Mouse (Mus musculus): ENCODE measurements around the gene Zdhhc25. TPM values are rescaled to one million over a fixed set of nuclear protein-coding genes. Genes with fewer than 3 reads are reported as not detected.

Zdhhc25 gene
- polyA plus RNA-seq (2015; fragmentation: Nextera tagmentation; extraction: Ambion mirVana) = not detected in 2 replicates

DNA sequence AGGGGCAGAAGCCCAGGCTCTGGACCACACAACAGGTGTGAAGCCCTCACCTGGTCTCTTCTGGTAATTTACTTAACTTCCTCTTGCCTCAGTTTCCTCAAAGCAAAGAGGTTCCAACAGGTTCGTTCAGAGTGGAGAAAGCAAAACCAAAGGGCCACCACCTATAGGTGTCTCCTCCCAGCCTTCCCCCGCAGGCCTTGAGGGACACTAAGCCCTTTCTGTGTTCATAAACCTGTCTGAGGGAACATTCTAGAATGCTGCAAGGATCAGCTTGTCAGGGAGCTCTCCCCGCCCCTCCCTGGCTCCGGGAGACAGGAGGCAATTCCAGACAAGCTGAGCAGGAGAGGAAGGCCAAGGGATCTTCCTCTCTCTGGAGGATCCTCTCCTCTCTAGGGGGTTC is at the start of gene Zdhhc25:
Gene Zdhhc25 (plus strand): TSS at position 301 of the 400 bp plus-strand sequence.
- no peak for ATAC-seq (ENCODE audit: low FRiP score, low TSS enrichment)
- no peaks in the 10 kb centered on the region for H3K9me3 ChIP-seq (ENCODE audit: low read length)
- no peak within 1 kb of the TSS for H3K9ac ChIP-seq (replicated peaks; ENCODE audit: low read length)
- no peaks in the 10 kb centered on the region for H3K27me3 ChIP-seq (ENCODE audit: insufficient read depth, low read length)
- H3K4me2 ChIP-seq (replicated peaks; ENCODE audit: low read depth, low read length) = no peak within 1 kb of the TSS
- H3K4me3 ChIP-seq (ENCODE audit: low read length) = no peak within 1 kb of the TSS
- H3K27ac ChIP-seq (ENCODE audit: low read length) = no peak within 1 kb of the TSS
- 81% methylated on average over 4 of the region's 4 CpGs for WGBS
- no peaks in the 10 kb centered on the region for H3K36me3 ChIP-seq (ENCODE audit: insufficient read depth, low read length)
- H3K4me1 ChIP-seq (ENCODE audit: insufficient read depth, low read length) = no peaks in the 10 kb centered on the region

DNA sequence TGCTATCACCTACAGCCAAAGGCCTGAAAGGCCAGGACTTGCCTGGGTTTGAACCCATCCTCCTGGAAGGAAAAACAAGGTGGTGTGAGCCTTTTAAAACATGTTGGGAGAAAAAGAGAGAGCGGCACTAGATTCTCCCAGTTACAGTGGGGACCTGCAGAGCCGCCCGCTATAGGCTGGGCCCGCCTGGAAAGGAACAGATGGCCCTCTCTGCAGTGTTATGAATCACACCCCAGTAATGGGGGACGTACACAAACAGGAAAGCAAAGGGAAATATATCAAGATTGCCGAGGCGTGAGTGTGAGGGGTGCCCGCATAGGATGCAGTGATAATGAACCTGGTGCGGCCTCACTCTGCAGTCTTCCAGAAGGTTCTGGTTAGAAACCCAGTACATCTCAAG is 47.2 kb upstream of the Zdhhc25 start:
- Histone ChIP-seq H3K27ac (ENCODE audit: low read length) (no peak overlapping the region), H3K9me3 (ENCODE audit: low read length) (no peaks in the 10 kb centered on the region), H3K27me3 (ENCODE audit: insufficient read depth, low read length) (no peaks in the 10 kb centered on the region), H3K4me3 (ENCODE audit: low read length) (no peak overlapping the region), H3K4me1 (ENCODE audit: insufficient read depth, low read length) (no peaks in the 10 kb centered on the region), H3K4me2 (replicated peaks; ENCODE audit: low read depth, low read length) (no peak overlapping the region), H3K9ac (replicated peaks; ENCODE audit: low read length) (no peak overlapping the region), H3K36me3 (ENCODE audit: insufficient read depth, low read length) (no peaks in the 10 kb centered on the region)
- WGBS = 78% methylated on average over 9 of the region's 9 CpGs
- ATAC-seq (ENCODE audit: low FRiP score, low TSS enrichment) = no peak

DNA sequence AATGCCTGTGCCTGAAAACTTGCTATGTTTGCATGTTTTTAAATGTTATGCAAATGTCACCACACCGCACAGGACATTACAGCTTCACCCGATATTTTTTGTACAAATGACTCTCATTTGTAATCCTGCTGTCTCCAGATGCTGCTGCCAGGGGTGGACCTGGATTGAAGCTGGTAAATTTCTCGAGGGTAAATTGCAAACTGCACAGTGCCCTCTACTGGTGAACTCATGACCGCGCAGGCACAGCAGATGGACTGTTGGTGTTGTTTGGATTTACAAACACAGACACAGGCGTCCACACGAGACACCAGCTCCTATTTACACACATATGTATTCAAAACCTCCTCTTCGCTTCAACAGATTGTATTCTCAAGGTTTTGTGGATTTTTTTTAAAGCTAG is 44.6 kb upstream of the Zdhhc25 start:
- no peaks in the 10 kb centered on the region for H3K9me3 ChIP-seq (ENCODE audit: low read length)
- H3K9ac ChIP-seq (replicated peaks; ENCODE audit: low read length) = no peak overlapping the region
- no peaks in the 10 kb centered on the region for H3K4me1 ChIP-seq (ENCODE audit: insufficient read depth, low read length)
- H3K4me3 ChIP-seq (ENCODE audit: low read length) = no peak overlapping the region
- no peak overlapping the region for H3K4me2 ChIP-seq (replicated peaks; ENCODE audit: low read depth, low read length)
- H3K27me3 ChIP-seq (ENCODE audit: insufficient read depth, low read length) = no peaks in the 10 kb centered on the region; the same call in 1 of the 2 replicates
- WGBS = 25% methylated on average over 8 of the region's 8 CpGs
- H3K27ac ChIP-seq (ENCODE audit: low read length) = no peak overlapping the region
- ATAC-seq (ENCODE audit: low FRiP score, low TSS enrichment) = no peak
- no peaks in the 10 kb centered on the region for H3K36me3 ChIP-seq (ENCODE audit: insufficient read depth, low read length)

DNA sequence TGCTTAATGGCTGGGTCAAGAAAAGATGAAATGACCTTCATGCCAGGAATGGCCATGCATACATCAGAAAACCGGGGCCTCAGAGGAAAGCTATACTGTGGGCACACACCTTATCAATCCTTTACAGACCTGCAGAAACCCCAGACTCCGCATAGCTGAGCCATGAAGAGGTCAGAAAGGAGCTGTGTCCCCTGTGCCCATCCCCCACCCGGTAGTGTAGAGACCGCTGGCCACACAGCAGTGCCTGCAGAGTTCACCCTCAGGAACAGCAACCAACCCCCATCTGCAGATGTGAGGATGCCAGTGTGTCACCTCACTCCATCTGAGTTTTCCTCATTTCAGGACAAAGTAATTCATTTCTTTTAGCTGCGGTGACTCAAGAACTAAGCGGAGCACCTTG is 39.5 kb upstream of the Zdhhc25 start:
- no peaks in the 10 kb centered on the region for H3K9me3 ChIP-seq (ENCODE audit: low read length)
- H3K9ac ChIP-seq (replicated peaks; ENCODE audit: low read length) = no peak overlapping the region
- H3K4me1 ChIP-seq (ENCODE audit: insufficient read depth, low read length) = no peaks in the 10 kb centered on the region
- ATAC-seq (ENCODE audit: low FRiP score, low TSS enrichment) = no peak
- 77% methylated on average over 6 of the region's 6 CpGs for WGBS
- H3K27ac ChIP-seq (ENCODE audit: low read length) = no peak overlapping the region
- H3K27me3 ChIP-seq (ENCODE audit: insufficient read depth, low read length) = no peaks in the 10 kb centered on the region; the same call in 1 of the 2 replicates
- no peak overlapping the region for H3K4me2 ChIP-seq (replicated peaks; ENCODE audit: low read depth, low read length)
- no peak overlapping the region for H3K4me3 ChIP-seq (ENCODE audit: low read length)
- no peaks in the 10 kb centered on the region for H3K36me3 ChIP-seq (ENCODE audit: insufficient read depth, low read length)

DNA sequence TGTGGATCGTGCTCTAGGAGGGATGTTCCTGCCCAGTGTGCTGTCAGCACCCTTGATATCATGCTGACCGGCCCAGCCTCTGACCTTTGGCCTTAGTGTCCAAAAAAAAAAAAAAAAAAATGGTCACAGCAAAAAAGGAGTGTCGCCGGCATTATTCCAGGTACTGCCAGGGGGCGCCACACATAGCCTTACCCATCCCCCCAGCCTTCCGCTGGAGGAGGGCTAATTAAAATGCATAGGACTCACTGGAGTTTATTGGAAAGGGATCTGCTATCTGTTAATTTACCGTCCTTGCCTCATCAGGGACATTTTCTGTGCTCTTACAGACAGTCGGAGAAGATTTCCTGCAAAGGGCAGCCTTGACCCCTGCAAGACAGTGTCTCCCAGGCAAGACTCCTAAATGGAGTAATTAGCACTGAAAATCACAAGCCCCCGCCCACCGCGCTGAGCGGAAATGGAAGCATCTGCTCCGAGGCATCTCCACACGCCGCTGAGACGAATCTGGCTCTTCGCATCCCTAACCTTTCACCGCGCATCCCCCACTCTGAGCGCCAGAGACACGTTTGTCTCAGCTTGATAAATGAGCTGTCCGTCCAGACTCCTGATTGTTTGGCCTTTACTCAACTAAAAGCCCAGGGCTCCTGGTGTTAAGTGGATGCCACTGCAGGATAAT is 38.9 kb upstream of the Zdhhc25 start:
- 9% methylated on average over 22 of the region's 22 CpGs for WGBS
- no peaks in the 10 kb centered on the region for H3K9me3 ChIP-seq (ENCODE audit: low read length)

DNA sequence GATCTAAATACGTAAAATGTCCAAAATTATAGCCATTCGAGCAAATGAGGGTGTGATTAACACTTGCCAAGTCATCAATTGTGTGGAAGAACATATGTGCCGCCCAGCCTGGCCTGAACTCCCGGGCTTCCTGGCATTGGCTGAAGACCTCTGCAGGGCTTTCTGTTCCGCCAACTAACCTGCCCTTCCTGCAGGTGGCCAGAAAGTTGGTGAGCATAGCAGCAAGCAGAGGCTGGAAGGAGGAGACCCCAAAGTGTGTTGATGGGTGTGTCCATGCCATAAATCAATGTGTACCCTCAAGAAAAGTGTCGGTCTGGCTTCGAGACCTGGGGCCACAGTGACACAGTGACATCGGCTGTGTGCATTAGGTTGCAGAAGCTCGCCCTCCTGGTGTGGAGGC is 34.8 kb upstream of the Zdhhc25 start:
- Histone ChIP-seq H3K9me3 (ENCODE audit: low read length) (no peaks in the 10 kb centered on the region), H3K4me1 (ENCODE audit: insufficient read depth, low read length) (no peaks in the 10 kb centered on the region), H3K27ac (ENCODE audit: low read length) (no peak overlapping the region), H3K27me3 (ENCODE audit: insufficient read depth, low read length) (no peaks in the 10 kb centered on the region; the same call in 1 of the 2 replicates), H3K9ac (replicated peaks; ENCODE audit: low read length) (no peak overlapping the region), H3K36me3 (ENCODE audit: insufficient read depth, low read length) (no peaks in the 10 kb centered on the region), H3K4me3 (ENCODE audit: low read length) (no peak overlapping the region), H3K4me2 (replicated peaks; ENCODE audit: low read depth, low read length) (no peak overlapping the region)
- WGBS = 83% methylated on average over 9 of the region's 9 CpGs
- ATAC-seq (ENCODE audit: low FRiP score, low TSS enrichment) = no peak

More for the DNA sequence above, 38.9 kb upstream of the Zdhhc25 start:
- H3K9ac ChIP-seq (replicated peaks; ENCODE audit: low read length) = no peak overlapping the region
- H3K4me1 ChIP-seq (ENCODE audit: insufficient read depth, low read length) = no peaks in the 10 kb centered on the region
- H3K27me3 ChIP-seq (ENCODE audit: insufficient read depth, low read length) = no peaks in the 10 kb centered on the region; the same call in 1 of the 2 replicates
- no peak overlapping the region for H3K4me3 ChIP-seq (ENCODE audit: low read length)
- no peaks in the 10 kb centered on the region for H3K36me3 ChIP-seq (ENCODE audit: insufficient read depth, low read length)
- peak overlapping the region; percentile 6; the same call in 1 of the 2 replicates for H3K4me2 ChIP-seq (replicated peaks; ENCODE audit: low read depth, low read length)
- no peak overlapping the region for H3K27ac ChIP-seq (ENCODE audit: low read length)
- no peak for ATAC-seq (ENCODE audit: low FRiP score, low TSS enrichment)

DNA sequence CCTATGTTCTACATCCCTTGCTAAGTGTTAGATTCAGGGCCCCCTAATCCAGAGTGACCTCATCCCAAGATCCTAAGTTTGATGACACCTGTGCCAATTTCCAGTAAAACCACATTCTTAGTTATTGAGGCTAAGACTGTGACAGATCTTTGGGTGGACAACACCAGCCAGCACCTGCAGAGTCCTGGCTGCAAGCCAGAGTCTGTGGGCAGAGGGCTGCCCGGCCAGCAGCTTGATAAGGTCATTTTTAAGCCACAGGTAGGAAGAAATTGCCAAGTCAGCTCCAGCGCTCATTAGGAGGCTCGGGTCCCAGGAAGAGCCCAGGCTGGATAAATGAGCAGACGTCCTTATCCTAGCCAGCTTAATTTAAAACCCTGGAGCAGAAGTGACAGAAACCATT is 34.3 kb upstream of the Zdhhc25 start:
- no peak for ATAC-seq (ENCODE audit: low FRiP score, low TSS enrichment)
- Histone ChIP-seq H3K4me3 (ENCODE audit: low read length) (no peak overlapping the region), H3K9me3 (ENCODE audit: low read length) (no peaks in the 10 kb centered on the region), H3K27ac (ENCODE audit: low read length) (no peak overlapping the region), H3K9ac (replicated peaks; ENCODE audit: low read length) (no peak overlapping the region), H3K4me2 (replicated peaks; ENCODE audit: low read depth, low read length) (no peak overlapping the region), H3K36me3 (ENCODE audit: insufficient read depth, low read length) (no peaks in the 10 kb centered on the region), H3K4me1 (ENCODE audit: insufficient read depth, low read length) (no peaks in the 10 kb centered on the region), H3K27me3 (ENCODE audit: insufficient read depth, low read length) (no peaks in the 10 kb centered on the region; the same call in 1 of the 2 replicates)
- WGBS = 70% methylated on average over 4 of the region's 4 CpGs

DNA sequence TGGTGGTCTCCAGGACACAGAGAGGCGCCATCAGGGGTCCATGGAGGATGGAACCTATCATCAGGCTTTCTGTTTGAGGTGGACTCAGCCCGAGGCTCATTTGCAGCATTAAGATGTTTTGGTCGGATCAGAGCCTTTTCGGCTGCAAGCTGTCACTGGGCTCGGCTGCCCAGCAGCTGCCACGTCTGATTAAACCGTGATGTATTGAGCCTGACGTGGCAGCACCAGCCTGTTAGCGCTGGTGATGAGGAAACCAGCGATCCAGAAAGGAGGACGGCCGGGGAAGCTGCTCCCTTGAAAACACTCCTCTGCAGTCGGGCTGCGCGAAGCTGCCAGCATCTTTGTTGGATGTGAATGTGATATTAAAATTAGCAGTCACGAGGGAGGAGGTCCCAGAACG is 29.4 kb upstream of the Zdhhc25 start:
- Histone ChIP-seq H3K4me2 (replicated peaks; ENCODE audit: low read depth, low read length) (no peak overlapping the region), H3K4me1 (ENCODE audit: insufficient read depth, low read length) (no peaks in the 10 kb centered on the region)

DNA sequence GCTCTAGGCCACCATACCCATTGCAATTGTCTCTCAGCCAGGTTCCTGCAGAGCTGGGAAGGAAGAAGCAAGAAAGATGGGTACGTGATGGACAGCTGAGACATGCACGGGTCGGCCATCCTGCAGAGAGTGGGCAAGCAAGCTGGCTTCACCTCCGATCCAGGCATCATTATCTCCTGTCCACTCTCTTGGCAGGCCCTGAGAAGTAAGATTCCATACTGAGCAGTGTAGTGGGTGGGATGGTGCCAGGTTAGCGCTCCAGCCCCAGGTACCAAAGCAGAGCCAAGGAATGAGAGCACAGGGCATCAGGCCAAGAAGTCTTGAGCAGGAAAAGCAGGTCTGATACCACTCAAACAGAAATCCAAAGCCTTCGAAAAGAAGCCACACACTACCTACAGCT is 20.6 kb upstream of the Zdhhc25 start:
- no peaks in the 10 kb centered on the region for H3K9me3 ChIP-seq (ENCODE audit: low read length)
- H3K4me1 ChIP-seq (ENCODE audit: insufficient read depth, low read length) = no peaks in the 10 kb centered on the region
- H3K9ac ChIP-seq (replicated peaks; ENCODE audit: low read length) = no peak overlapping the region
- H3K36me3 ChIP-seq (ENCODE audit: insufficient read depth, low read length) = no peaks in the 10 kb centered on the region
- 94% methylated on average over 6 of the region's 6 CpGs for WGBS
- H3K27me3 ChIP-seq (ENCODE audit: insufficient read depth, low read length) = no peaks in the 10 kb centered on the region
- H3K27ac ChIP-seq (ENCODE audit: low read length) = no peak overlapping the region
- no peak for ATAC-seq (ENCODE audit: low FRiP score, low TSS enrichment)
- no peak overlapping the region for H3K4me2 ChIP-seq (replicated peaks; ENCODE audit: low read depth, low read length)
- H3K4me3 ChIP-seq (ENCODE audit: low read length) = no peak overlapping the region

More for the DNA sequence above, 29.4 kb upstream of the Zdhhc25 start:
- Histone ChIP-seq H3K36me3 (ENCODE audit: insufficient read depth, low read length) (no peaks in the 10 kb centered on the region), H3K9ac (replicated peaks; ENCODE audit: low read length) (no peak overlapping the region), H3K27me3 (ENCODE audit: insufficient read depth, low read length) (no peaks in the 10 kb centered on the region), H3K9me3 (ENCODE audit: low read length) (no peaks in the 10 kb centered on the region), H3K4me3 (ENCODE audit: low read length) (no peak overlapping the region), H3K27ac (ENCODE audit: low read length) (no peak overlapping the region)
- ATAC-seq (ENCODE audit: low FRiP score, low TSS enrichment) = no peak
- 60% methylated on average over 17 of the region's 17 CpGs for WGBS

DNA sequence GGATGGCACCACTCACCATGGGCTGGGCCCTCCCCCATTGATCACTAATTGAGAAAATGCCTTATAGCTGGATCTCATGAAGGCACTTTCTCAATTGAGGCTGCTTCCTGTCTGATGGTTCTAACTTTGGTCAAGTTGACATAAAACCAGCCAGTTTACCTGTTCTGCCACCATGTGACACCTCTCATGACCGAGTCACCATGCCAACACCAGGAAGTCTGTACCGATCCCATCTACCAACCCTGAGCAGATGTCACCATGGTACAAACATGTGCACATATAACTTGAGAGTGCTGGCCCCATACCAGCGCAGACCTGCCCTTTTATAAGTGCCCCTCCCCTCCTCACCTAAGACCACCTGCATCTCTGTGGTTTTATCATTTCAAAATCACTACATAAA is 2.4 kb downstream of the Zdhhc25 start:
- no peak overlapping the region for H3K4me3 ChIP-seq (ENCODE audit: low read length)
- H3K9me3 ChIP-seq (ENCODE audit: low read length) = no peaks in the 10 kb centered on the region
- H3K36me3 ChIP-seq (ENCODE audit: insufficient read depth, low read length) = no peaks in the 10 kb centered on the region
- H3K27ac ChIP-seq (ENCODE audit: low read length) = no peak overlapping the region
- ATAC-seq (ENCODE audit: low FRiP score, low TSS enrichment) = no peak
- WGBS = 95% methylated on average over 3 of the region's 3 CpGs
- no peak overlapping the region for H3K9ac ChIP-seq (replicated peaks; ENCODE audit: low read length)
- H3K4me2 ChIP-seq (replicated peaks; ENCODE audit: low read depth, low read length) = no peak overlapping the region
- no peaks in the 10 kb centered on the region for H3K4me1 ChIP-seq (ENCODE audit: insufficient read depth, low read length)
- no peaks in the 10 kb centered on the region for H3K27me3 ChIP-seq (ENCODE audit: insufficient read depth, low read length)
